Mouse (Mus musculus): ENCODE results near the gene Cd164. TPM values are rescaled to one million over a fixed set of nuclear protein-coding genes. Genes with fewer than 3 reads are reported as not detected.
A peak's percentile ranks its signal among the peaks of the same experiment; 100 is the strongest.

Cd164 gene
- total RNA-seq, 2 experiments from 2014 or later, result 215 to 243 TPM

DNA sequence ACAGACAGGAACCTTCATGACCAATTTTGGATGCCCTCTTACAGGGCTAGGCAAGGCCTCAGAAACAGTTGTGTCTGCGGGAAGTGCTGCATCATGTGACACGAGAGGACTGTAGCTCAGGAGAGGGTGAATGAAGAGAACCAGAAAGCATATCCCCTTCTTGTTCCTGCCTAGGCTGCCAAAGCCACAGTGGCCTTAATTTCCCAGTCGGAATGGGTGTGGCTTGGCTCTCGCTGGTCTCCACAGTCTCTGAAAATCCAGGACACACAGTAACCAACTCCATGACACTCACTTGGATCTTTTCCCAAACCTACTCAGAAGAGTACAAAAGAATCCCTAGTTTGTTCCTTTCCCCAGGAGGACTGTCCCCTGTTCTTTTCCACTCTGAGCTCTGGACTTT, 18.3 kb upstream of the Cd164 start:
- DNase-seq, result peak; percentile 68 to 76

DNA sequence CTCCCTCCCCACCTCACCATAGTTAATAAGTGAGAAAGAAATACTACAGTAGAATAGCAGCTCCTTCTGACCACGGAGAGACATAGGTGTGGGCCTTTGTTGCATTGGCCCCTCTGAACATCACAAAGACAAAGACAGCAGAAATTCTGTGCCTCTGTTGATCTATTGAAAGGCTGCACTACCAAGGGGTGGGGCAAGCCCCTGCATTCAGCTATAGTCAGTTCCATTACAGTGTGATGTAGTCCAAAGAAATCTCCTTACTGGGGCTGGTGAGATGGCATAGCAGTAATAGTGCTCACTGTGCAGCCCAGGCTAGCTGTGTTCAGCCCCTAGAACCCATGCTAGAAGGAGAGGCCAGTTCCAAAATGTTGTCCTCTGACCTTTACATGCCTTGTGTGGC, 14.2 kb upstream of the Cd164 start:
- DNase-seq, result no peak

DNA sequence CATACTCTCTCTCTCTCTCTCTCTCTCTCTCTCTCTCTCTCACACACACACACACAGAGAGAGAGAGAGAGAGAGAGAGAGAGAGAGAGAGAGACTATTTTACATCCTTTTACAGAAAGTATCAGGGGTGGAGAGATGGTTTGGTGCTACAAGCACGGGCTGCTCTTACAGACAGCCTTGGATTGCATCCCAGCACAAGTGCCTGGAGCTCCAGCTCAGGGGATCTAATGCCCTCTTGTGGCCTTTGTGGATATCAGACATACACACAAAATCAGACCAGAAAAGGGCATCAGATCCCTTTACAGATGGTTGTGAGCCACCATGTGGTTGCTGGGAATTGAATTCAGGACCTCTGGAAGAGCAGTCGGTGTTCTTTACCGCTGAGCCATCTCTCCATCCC, 13.8 kb upstream of the Cd164 start:
- peak; percentile 57 to 74 for DNase-seq

DNA sequence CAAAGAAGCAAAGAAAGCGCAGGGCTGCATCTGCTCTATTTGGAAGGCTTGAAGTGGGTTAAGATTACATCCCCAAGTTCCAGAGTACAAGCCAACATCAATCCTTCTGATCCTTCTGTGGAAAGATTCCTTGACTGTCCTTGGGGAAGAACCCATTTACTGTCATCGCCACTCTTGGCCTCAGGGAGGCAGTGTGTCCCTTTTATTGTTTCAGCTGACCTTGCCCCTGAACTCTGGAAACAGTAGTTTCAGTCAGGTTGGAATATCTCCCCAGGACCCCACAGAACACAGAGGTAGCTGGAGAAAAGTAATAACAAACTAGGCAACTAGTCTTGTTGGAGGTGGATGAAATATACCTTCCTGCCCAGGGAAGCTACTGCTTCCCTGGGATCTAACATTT, 10.1 kb upstream of the Cd164 start:
- DNase-seq, result peak in 1 of 2 experiments; percentile 35

DNA sequence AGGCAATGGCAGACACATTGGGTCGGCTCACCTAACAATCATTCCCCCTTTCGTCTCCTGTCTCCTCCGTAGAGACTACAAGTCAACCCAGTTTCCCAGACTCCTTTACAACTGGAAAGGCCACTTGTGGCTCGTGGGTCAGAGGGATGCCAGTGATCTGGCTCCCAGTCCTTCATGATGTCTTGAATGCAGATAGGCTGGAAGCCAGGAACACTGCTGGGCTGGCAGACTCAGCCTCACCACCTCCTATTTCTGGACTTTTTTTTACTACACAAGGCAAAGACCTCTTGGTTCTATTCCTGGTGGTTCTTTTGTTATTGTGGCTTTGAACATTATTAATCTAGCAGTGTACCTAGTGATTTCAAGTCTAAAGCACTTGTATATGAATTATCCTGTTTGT, 4.9 kb upstream of the Cd164 start:
- DNase-seq, result no peak

DNA sequence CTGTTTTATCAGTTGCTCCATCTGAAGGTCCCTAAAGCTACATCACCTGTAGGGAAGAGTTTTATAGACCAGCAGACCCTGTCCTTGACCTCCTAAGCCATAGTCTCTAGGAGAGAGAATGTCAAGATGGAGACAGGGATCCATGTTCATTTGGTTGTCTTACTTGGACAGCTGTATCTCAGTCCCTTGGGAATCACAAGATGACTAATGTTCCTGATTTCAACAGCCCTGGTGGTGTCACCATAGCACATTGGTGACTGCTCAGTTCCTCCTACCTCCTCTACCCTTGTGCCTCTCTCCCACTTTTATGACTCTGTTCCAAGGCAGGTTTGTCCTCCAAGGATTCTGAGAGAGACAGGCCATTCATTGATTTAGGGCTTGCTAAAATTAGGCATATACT, 4.3 kb upstream of the Cd164 start:
- peak in 1 of 2 experiments; percentile 7 for DNase-seq

DNA sequence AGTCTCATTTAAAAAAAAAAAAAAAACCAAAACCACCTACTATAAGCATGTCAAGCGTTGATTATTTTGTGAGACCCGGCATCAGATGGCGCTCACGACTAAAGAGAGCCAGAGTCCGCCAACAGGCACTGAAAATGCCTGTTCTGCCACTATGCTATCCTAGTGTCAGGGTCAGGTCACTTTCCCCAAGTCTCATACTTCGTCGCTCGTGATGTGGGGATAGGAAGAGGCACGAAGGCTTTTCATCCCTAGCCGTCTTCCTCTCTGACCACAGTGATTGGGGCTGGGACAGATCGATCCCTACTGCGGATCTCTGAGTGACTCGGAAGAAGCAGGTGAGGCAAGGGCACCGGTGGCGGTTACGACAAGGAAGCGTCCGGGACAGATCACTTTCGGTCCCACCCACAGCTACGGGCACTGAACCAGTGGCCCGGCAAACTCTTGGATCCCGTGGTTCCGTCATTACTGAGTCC, 670 bp upstream of the Cd164 start:
- DNase-seq, result peak; percentile 76 to 77

DNA sequence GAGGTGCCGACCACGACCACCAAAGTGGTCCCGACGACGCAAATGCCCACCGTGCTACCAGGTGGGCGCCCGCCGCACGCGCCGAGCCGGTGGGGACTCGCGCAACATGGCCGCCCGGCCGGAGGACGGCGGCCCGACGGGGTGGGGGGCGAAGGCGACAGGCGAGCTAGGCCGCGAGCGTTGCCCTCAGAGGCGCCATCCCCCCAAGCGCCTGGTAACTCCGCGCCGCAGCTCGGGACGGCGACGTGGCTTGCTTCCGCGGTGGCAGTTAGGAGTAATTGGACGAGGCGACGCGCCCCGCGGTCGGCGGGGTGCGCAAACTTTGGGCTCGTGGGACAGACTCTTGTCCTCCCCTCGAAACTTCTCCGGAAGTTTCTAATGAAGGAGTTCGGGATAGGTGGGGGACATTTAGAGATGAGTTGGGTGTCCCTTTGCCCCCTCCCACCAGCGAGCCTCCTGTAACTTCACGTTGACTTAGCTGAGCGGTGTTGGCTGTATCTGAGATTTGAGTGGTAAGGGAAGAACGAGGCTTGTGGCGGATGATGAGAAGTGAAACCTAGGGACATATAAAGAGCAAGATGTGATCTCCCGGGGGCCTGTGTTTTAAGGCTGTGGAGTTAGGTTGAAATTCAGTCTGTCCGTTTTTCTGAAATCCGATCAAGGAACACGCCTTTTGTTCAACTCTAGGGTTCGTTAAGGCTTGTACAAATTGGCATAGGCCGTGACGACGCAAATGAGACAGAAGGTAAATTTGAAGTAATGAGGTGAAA, 611 bp downstream of the Cd164 start:
- DNase-seq, result peak; percentile 68 to 75

DNA sequence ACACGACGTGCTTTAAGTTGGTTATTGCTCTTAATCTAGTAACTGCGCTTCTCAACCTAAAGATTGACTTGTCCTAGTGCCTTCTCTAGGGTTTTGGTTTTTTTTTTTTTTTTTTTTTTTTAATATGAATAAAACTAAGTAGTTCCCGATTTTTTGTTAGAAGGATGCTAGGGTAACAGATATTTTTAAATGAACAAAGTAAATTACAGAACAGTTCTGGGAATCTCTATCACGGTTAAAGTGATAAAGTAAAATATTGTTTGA, 1.1 kb downstream of the Cd164 start:
- no peak for DNase-seq

DNA sequence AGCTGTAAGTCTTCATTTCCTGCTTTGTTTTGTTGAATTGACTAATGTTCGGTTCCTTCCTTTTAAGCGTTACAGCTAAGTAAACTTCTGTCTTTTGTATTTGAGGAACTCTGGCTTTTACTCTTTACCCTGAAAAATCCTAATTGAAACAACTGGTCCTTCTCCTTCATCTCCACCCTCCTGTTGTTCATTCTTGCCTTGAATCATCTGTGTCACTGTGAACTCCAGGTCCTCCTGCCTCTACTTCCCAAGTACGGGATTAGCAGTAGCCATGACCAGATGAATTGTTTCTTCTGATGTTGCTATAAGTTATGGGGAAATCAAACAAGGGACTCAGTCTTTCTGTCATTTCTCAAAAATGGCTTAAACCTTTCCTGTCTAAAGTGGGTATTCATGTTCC, 4.2 kb downstream of the Cd164 start:
- no peak for DNase-seq

DNA sequence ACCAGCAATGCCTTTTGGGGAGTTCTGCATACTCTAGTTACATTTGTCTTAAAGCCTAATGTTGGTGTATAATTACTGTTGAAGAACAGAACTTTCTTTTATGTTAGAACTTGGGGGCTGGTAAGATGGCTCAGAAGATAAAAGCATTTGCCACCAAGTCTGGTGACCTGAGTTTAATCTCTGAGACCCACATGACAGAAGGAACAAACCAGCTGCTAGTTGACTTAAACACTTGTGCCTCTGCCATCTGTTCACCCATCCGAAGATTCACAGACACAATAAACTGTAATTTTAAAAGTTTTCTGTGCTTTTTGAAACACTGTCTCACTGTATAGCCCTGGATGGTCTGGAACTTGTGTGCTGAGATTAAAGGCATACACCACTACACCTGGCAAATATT, 6.5 kb downstream of the Cd164 start:
- no peak for DNase-seq

DNA sequence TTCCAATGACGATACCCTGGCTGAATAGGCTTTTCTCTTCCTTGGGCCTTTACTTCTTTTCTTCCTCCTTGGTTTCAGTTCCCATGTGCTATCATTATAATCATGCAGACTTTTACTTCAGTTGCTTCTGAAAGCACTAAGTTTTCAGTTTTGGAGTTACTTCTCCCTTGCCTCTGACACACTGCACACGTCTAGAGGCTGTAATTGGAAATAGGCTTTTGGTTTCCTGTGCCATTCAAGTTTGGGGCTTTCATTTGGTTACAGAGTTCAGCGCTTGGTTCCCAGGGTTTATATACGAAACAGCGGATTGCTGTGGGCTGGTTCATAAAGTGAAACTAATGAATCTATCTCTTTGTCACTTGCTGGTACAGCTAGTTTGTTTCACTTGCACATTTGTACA, 10.8 kb downstream of the Cd164 start:
- DNase-seq, result no peak

DNA sequence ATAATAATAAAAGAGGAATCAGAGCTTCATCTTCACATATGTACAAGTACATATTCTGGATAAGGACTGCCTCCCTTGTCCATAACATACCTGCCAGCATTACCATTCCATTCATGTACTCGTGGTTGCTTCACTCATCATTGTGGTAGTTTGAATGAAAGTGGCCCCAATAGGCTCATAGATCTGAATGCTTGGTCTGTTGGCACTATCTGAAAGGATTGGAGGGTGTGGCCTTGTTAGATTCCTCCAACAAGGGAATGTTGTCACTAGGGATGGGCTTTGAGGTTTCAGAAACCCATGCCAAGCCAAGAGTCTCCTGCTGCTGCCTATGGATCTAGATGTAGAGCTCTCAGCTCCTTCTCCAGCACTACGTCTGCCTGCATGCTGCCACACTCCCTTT, 16.8 kb downstream of the Cd164 start:
- no peak for DNase-seq

DNA sequence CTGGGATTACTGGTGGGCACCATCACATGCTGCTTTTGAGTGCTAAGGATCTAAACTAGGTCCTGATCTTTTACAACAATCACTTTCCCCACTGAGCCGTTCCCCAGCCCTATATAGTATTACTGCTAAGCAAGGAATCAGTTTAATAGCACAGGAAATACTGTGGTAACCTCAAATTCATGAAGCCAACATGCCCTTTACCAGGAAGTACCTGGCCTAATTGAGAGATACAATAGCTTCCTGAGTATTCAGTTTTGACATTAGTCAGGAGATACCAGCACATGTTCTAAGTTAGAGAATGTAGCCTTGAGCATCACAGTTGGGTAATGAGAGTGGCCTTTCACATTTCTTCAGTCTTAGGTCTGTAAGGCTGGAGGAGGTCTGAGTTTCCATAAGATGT, 17.5 kb downstream of the Cd164 start:
- no peak for DNase-seq

DNA sequence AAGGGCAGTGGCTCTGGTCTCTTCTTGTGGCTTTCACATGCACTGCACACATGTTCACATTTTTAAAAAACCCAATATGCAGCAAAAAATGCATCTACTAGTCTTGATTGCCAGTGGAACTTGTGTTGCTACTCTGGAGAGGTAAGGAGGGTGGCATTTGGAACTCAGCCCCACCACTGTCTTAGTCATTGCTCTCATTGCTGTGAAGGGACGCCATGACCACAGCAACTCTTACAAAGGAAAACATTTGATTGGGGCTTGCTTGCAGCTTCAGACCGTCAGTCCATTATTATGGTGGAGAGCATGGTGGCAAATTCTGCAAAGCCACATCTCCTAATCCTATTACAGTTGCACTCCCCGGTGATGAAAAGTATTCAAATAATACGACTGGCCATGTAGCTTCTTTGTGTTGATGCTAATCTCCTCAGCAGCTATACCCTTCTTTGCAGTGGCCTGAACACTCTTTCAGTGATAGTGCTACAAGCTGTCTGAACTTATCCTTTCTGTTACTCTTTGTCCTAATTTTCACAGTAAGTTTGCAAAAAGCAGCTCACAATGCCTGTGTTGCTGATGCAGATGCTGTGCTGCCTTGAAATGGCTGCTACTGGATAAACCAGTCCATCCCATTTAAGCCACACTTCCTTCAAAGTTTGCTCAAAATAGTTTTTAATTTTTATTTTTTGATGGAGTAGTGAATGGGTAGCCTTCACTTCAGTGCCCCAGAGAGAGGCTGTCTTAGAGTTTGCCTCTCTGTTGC, 18.2 kb downstream of the Cd164 start:
- no peak for DNase-seq

DNA sequence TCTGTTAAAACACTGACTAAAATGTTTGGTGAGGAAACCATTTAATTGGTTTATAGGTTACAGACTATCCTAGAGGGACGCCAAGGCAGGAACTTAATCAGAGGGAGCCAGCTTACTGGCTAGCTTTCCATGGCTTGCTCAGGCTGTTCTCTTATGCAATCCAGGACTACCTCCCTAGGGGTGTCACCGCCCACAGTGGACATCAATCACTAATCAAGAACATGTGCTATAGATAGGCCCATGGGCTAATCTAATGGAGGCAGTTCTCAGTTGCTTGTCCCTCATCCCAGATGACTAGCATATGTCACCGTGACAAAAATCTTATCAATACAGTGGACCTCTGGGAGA, 18.7 kb downstream of the Cd164 start:
- DNase-seq, result no peak

DNA sequence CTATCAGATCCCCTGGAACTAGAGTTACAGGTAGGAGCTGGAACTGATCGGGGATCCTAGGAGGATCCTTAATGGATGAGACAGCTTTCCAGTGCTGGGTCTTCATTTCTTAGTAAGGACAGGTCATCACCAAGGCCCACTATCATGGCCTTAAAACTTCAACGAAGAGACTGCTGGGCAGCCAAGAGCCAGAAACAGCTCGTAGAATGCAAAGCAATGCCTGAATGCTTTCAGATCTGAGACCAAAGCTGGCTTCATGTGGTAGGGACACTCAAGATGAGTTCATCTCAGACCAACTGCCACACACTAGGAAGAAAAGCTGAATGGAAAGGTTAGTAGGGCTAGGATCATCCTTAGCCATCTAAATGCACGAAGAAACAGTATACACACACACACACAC, 19.8 kb downstream of the Cd164 start:
- no peak for DNase-seq

DNA sequence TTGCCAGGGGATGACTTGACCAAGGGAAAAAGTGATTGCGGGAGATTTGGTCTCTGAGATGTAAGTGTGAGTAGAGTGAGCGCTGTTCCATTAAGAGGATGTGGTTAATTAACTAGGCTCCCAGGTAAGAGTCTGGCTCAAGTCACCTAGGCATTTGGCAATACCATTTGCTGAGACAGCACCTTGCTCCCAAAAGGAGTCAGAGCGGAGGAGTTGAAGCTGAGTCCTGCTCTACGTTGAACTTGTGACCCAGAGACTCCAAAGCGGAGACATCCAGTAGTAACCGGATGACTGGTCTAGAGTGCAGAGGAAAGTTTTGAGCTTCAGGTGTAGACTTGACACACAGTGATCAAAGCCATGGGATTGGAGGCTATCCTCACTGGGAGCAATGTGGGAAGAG, 22.8 kb downstream of the Cd164 start:
- no peak for DNase-seq

DNA sequence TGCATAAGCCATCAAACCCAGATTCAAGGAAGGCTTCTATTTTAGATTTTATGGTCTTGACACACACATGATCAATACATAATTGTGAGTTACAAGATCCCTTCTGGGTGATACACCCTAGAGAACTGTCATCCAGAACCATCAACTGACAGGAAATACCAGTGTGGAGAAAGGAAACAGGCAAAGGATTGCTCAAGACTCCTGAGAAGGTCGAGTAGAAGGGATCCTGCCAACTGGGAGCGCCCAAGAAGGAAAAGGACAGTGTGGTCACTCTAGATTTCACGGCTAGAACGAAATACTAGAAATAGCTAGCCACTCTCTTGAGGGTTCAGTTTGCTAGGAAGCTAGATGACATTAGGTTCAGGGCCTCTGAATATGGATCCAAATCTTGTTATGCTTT, 24.2 kb downstream of the Cd164 start:
- no peak for DNase-seq

DNA sequence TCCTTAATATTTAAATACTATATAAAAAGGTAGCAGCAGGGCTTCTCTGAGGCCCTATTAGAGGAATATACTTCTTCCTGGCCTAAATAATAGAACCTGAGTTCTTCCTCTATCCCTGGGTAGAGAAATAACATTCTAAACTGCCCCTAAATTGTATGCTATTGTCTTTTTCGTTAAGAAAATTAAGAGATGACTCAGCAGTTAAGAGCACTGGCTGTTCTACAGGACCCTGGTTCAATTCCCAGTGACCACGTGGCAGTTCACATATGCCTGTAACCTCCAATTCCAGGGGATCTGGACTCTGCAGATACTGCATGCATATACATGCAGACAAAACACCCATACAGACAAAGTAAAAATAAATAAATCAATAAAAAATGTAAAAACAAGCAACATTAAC, 24.6 kb downstream of the Cd164 start:
- DNase-seq, result no peak

DNA sequence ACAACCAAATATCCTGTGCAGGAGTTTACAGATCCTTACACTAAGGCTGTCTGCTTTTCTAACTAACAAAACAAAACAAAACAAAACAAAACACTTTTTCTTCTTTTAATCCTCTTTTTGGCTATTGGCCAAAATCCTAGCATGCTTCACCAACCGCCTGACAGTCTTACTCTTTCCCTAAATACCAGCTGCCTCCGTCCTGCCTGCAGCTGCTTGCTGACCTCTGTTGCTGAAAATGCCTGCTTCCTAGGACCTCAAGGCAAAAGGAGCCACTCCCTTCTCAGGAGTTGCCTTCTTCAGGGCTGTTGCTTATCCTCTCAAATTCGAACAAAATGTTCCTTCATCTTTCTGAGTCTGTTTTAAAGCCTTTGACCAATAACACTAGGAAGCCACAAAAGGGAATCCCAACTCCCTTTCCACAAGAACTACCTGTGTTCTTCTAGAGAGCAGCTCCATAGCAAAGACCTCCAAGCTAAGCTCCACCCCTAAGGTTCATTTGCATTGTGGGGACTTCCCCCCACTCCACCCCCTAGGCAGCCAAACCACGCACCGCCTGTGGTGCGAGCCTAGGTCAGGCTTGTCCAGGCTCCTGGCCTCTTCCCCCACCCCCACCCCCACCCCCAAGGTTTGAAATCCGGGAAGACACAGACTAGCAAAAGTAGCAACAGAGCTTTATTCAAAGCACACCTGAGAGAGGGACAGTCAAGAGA, 25.4 kb downstream of the Cd164 start:
- DNase-seq, result no peak

DNA sequence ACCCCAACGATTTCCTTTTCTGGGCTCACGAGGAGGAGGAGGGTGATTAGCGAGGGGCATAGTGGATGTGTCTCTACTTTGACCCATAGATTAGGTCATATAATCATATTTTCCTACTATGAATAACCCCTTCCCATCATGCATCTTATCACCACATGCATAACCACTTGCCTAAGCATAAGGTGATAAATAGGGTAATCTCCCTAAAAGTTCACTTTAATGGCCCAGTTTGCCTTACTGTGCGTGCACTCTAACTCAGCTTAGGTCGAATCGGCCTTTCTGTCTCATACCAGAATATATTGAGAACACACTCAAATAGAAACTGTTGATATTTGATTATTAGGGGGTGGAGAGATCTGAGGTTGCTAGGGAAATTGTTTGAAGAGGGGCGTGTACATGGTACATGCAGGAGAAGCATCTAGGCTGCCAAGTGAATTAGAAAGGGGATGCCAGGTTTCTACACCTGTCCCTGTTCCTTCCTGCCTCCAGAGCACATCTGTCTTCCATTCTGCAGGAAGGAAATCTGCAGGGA, 26.1 kb downstream of the Cd164 start:
- no peak for DNase-seq

All from adrenal gland, postnatal 36 days (tissue).